Mouse (Mus musculus): ENCODE measurements at regions not wholly inside any gene's neighbourhood (a gene's known extent, or its start where the extent isn't known, plus 50 kb on each side); places are given as distances from the start of the nearest gene placed in this dataset.

DNA sequence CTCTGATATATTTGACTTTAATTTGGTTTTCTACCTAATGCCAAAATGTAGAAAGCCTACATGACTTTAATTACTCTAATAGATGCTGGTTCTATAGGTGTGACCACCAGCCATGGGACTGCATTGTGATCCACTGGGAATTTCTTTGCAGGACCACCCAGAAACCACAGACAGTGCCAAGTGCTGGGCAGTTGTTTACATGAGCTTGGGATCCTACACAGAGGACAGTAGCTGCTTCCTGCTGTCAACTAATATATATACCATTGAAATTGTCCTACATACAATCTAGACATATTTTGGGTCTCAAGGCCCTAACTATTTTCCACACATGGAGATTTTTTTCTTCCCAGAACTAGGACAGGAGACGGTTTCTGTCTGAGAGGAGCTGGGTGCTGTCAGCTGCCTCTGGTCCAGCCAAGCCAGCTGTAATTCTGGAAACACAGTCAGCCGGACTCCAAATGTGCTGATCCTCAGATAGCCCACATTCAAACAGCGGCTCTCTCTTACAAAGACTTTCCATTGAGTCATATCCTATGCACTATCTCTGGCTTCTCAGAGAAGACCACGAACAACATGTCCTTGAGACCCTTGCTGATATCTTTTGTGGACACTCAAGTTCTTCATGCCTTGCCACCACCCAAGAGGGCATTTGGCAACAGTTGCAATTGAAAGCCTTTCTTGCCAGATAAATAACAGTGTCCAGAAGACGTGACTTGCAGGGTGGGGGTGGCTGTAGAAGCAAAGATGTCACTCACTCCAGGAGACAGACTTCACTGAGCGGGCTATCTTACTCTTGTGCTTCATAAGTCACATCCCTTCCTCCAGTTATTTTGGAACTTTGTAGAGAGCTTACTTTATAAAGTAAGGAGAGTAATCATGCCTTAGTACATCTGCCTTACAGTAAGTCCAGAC is 620.1 kb downstream of the Lmo4 start:
- no peak for TF ChIP-seq CTCF (IDR thresholded peaks at IDR 0.05; ENCODE audit: low read depth)
- TF ChIP-seq EP300 (IDR thresholded peaks at IDR 0.05; ENCODE audit: low read depth) = no peak
